Mouse (Mus musculus) neural tube, embryonic 10.5 days (tissue): ENCODE results near the gene Rrm2.
A peak's percentile ranks its signal among the peaks of the same experiment; 100 is the strongest.

Experiments used
- DNase-seq: peaks from one replicate; pipeline ENCODE4 v3.0.0-alpha.2; 2017; ENCODE audit warnings: low spot score; ENCODE audit errors: extremely low spot score

Rrm2 gene

GRCm38 (mm10) chr12:24747297-24747696, 39.3 kb downstream of the Rrm2 start:
- DNase-seq, result no peak

- DNase-seq, result no peak
These were observed 42.5 kb downstream of the Rrm2 start for GRCm38 (mm10) chr12:24750521-24750920.

GRCm38 (mm10) chr12:24753680-24754079, 45.6 kb downstream of the Rrm2 start:
- no peak for DNase-seq

- no peak for DNase-seq
These were observed 46.7 kb downstream of the Rrm2 start for GRCm38 (mm10) chr12:24754693-24755092.

- no peak for DNase-seq
These were observed 47.4 kb downstream of the Rrm2 start for GRCm38 (mm10) chr12:24755471-24755870.

- DNase-seq, result no peak
These were observed 49.3 kb downstream of the Rrm2 start for GRCm38 (mm10) chr12:24757387-24757786.

- DNase-seq, result peak; percentile 42
These were observed 50.3 kb downstream of the Rrm2 start for GRCm38 (mm10) chr12:24758374-24758773.

GRCm38 (mm10) chr12:24762253-24762652, 54.2 kb downstream of the Rrm2 start:
- no peak for DNase-seq
